Mouse (Mus musculus) limb, embryonic 10.5 days (tissue): ENCODE measurements around the gene Kif21b. TPM values are rescaled to one million over a fixed set of nuclear protein-coding genes. Genes with fewer than 3 reads are reported as not detected.

Experiments
- DNase-seq: peaks from one replicate; pipeline ENCODE4 v3.0.0-alpha.2; 2017; ENCODE audit warnings: low spot score
- H3K27ac ChIP-seq: fragments of 300-500 bp; sonication (generic); 2 replicates; pipeline ENCODE4 v1.5.1; 2016; ENCODE audit warnings: mild to moderate bottlenecking
- H3K27me3 ChIP-seq: fragments of 300-500 bp; sonication (generic); 2 replicates; pipeline ENCODE4 v1.6.1; 2016; ENCODE audit warnings: low read depth, mild to moderate bottlenecking; ENCODE audit not compliant: poor library complexity, severe bottlenecking
- H3K36me3 ChIP-seq: fragments of 300-500 bp; sonication (generic); 2 replicates; pipeline ENCODE4 v1.6.1; 2016; ENCODE audit warnings: mild to moderate bottlenecking, moderate library complexity
- H3K4me1 ChIP-seq: fragments of 300-500 bp; sonication (generic); 2 replicates; pipeline ENCODE4 v1.6.1; 2016
- H3K4me3 ChIP-seq: fragments of 300-500 bp; sonication (generic); 2 replicates; pipeline ENCODE4 v1.5.1; 2016; ENCODE audit warnings: mild to moderate bottlenecking, moderate library complexity
- H3K9me3 ChIP-seq: fragments of 300-500 bp; sonication (generic); replicated peaks from 2 replicates; pipeline ENCODE4 v1.6.1; 2016; ENCODE audit warnings: mild to moderate bottlenecking
- WGBS: fragments of 180-500 bp; shearing (Covaris S2); methylation state at CpG from one replicate; pipeline ENCODE4 v1.1.7; 2016; 5-methylcytosine and 5-hydroxymethylcytosine counted together
- polyA plus RNA-seq: library from polyadenylated mRNA; unstranded; fragments of >200 nt; fragmentation: Nextera tagmentation; extraction: Ambion mirVana; gene quantifications from 2 replicates; pipeline ENCODE4 v1.2.1, GENCODE M21; 2016

The Kif21b gene
- polyA plus RNA-seq, 1 experiment from 2014 or later = 10.9 TPM

- H3K4me1 ChIP-seq = peaks cover 66% of the 10 kb centered on the region
- H3K36me3 ChIP-seq = peaks cover 17% of the 10 kb centered on the region
- WGBS = 86% methylated on average over 11 of the region's 11 CpGs
- H3K27ac ChIP-seq = no peak overlapping the region
- no peaks in the 10 kb centered on the region for H3K9me3 ChIP-seq
- H3K4me3 ChIP-seq = no peak overlapping the region
- DNase-seq = no peak
- no peaks in the 10 kb centered on the region for H3K27me3 ChIP-seq
Measured at GRCm38 (mm10) chr1:136141176-136141950, 10.2 kb downstream of the Kif21b start.

- Histone ChIP-seq H3K4me1 (peaks cover 56% of the 10 kb centered on the region), H3K36me3 (peaks cover 26% of the 10 kb centered on the region), H3K4me3 (no peak overlapping the region), H3K9me3 (no peaks in the 10 kb centered on the region), H3K27me3 (no peaks in the 10 kb centered on the region), H3K27ac (peak overlapping the region; percentile 21; the same call in 1 of the 2 replicates)
- no peak for DNase-seq
- 71% methylated on average over 6 of the region's 6 CpGs for WGBS
Measured at GRCm38 (mm10) chr1:136142336-136142735, 11.1 kb downstream of the Kif21b start.

- no peak overlapping the region for H3K4me3 ChIP-seq
- H3K9me3 ChIP-seq = no peaks in the 10 kb centered on the region
- no peaks in the 10 kb centered on the region for H3K27me3 ChIP-seq
- DNase-seq = no peak
- no peak overlapping the region for H3K27ac ChIP-seq
- H3K36me3 ChIP-seq = peaks cover 38% of the 10 kb centered on the region
- H3K4me1 ChIP-seq = peaks cover 44% of the 10 kb centered on the region
- WGBS = 94% methylated on average over 10 of the region's 10 CpGs
Measured at GRCm38 (mm10) chr1:136143514-136143913, 12.3 kb downstream of the Kif21b start.

- no peak overlapping the region for H3K4me3 ChIP-seq
- no peak for DNase-seq
- WGBS = 87% methylated on average over 9 of the region's 9 CpGs
- no peak overlapping the region for H3K27ac ChIP-seq
- H3K36me3 ChIP-seq = peaks cover 96% of the 10 kb centered on the region
- no peaks in the 10 kb centered on the region for H3K27me3 ChIP-seq
- no peaks in the 10 kb centered on the region for H3K9me3 ChIP-seq
- no peaks in the 10 kb centered on the region for H3K4me1 ChIP-seq
Measured at GRCm38 (mm10) chr1:136149702-136150101, 18.5 kb downstream of the Kif21b start.

- H3K4me1 ChIP-seq = no peaks in the 10 kb centered on the region
- 95% methylated on average over 8 of the region's 8 CpGs for WGBS
- no peaks in the 10 kb centered on the region for H3K9me3 ChIP-seq
- no peak overlapping the region for H3K4me3 ChIP-seq
- no peak overlapping the region for H3K27ac ChIP-seq
- H3K27me3 ChIP-seq = no peaks in the 10 kb centered on the region
- H3K36me3 ChIP-seq = peaks cover 99% of the 10 kb centered on the region
- DNase-seq = no peak
Measured at GRCm38 (mm10) chr1:136151371-136151770, 20.2 kb downstream of the Kif21b start.

GRCm38 (mm10) chr1:136156304-136156703, 25.1 kb downstream of the Kif21b start:
- no peaks in the 10 kb centered on the region for H3K27me3 ChIP-seq
- H3K9me3 ChIP-seq = no peaks in the 10 kb centered on the region
- WGBS = 93% methylated on average over 4 of the region's 4 CpGs
- DNase-seq = no peak
- peaks cover 5% of the 10 kb centered on the region; the same call in 1 of the 2 replicates for H3K4me1 ChIP-seq
- H3K36me3 ChIP-seq = peaks cover 96% of the 10 kb centered on the region
- no peak overlapping the region for H3K27ac ChIP-seq
- no peak overlapping the region for H3K4me3 ChIP-seq

- no peak overlapping the region for H3K4me3 ChIP-seq
- no peaks in the 10 kb centered on the region for H3K9me3 ChIP-seq
- 94% methylated on average over 4 of the region's 4 CpGs for whole genome bisulfite sequencing
- DNase-seq = no peak
- H3K27me3 ChIP-seq = no peaks in the 10 kb centered on the region
- H3K27ac ChIP-seq = no peak overlapping the region
- peaks cover 5% of the 10 kb centered on the region; the same call in 1 of the 2 replicates for H3K4me1 ChIP-seq
- H3K36me3 ChIP-seq = peaks cover 96% of the 10 kb centered on the region
Measured at GRCm38 (mm10) chr1:136156951-136157350, 25.8 kb downstream of the Kif21b start.

GRCm38 (mm10) chr1:136159830-136160229, 28.6 kb downstream of the Kif21b start:
- H3K27me3 ChIP-seq = no peaks in the 10 kb centered on the region
- H3K27ac ChIP-seq = no peak overlapping the region
- no peaks in the 10 kb centered on the region for H3K9me3 ChIP-seq
- WGBS = 43% methylated on average over 12 of the region's 12 CpGs
- no peak for DNase-seq
- no peak overlapping the region for H3K4me3 ChIP-seq
- H3K36me3 ChIP-seq = peaks cover 96% of the 10 kb centered on the region
- peaks cover 5% of the 10 kb centered on the region; the same call in 1 of the 2 replicates for H3K4me1 ChIP-seq

GRCm38 (mm10) chr1:136160297-136160696, 29.1 kb downstream of the Kif21b start:
- H3K4me3 ChIP-seq = no peak overlapping the region
- DNase-seq = no peak
- H3K36me3 ChIP-seq = peaks cover 97% of the 10 kb centered on the region
- peaks cover 5% of the 10 kb centered on the region; the same call in 1 of the 2 replicates for H3K4me1 ChIP-seq
- no peaks in the 10 kb centered on the region for H3K9me3 ChIP-seq
- H3K27me3 ChIP-seq = no peaks in the 10 kb centered on the region
- H3K27ac ChIP-seq = no peak overlapping the region
- 90% methylated on average over 12 of the region's 12 CpGs for WGBS

- Histone ChIP-seq H3K27ac (no peak overlapping the region), H3K4me1 (peaks cover 5% of the 10 kb centered on the region; the same call in 1 of the 2 replicates), H3K4me3 (no peak overlapping the region), H3K27me3 (no peaks in the 10 kb centered on the region), H3K36me3 (peaks cover 97% of the 10 kb centered on the region), H3K9me3 (no peaks in the 10 kb centered on the region)
- WGBS = 97% methylated on average over 6 of the region's 6 CpGs
- DNase-seq = no peak
Measured at GRCm38 (mm10) chr1:136160930-136161329, 29.7 kb downstream of the Kif21b start.

- H3K27me3 ChIP-seq = no peaks in the 10 kb centered on the region
- peaks cover 5% of the 10 kb centered on the region; the same call in 1 of the 2 replicates for H3K4me1 ChIP-seq
- DNase-seq = no peak
- peaks cover 94% of the 10 kb centered on the region for H3K36me3 ChIP-seq
- no peak overlapping the region for H3K4me3 ChIP-seq
- H3K9me3 ChIP-seq = no peaks in the 10 kb centered on the region
- 95% methylated on average over 7 of the region's 7 CpGs for WGBS
- no peak overlapping the region for H3K27ac ChIP-seq
Measured at GRCm38 (mm10) chr1:136161333-136161921, 30.2 kb downstream of the Kif21b start.

- DNase-seq = no peak
- H3K36me3 ChIP-seq = peaks cover 87% of the 10 kb centered on the region
- no peak overlapping the region for H3K27ac ChIP-seq
- no peaks in the 10 kb centered on the region for H3K27me3 ChIP-seq
- peaks cover 13% of the 10 kb centered on the region for H3K4me1 ChIP-seq
- no peaks in the 10 kb centered on the region for H3K9me3 ChIP-seq
- WGBS = 69% methylated on average over 2 of the region's 2 CpGs
- no peak overlapping the region for H3K4me3 ChIP-seq
Measured at GRCm38 (mm10) chr1:136165436-136165835, 34.2 kb downstream of the Kif21b start.

GRCm38 (mm10) chr1:136167657-136168056, 36.5 kb downstream of the Kif21b start:
- no peaks in the 10 kb centered on the region for H3K9me3 ChIP-seq
- peaks cover 84% of the 10 kb centered on the region for H3K36me3 ChIP-seq
- 68% methylated on average over 8 of the region's 8 CpGs for WGBS
- H3K27me3 ChIP-seq = 0 out of 2 replicates have a peak, but pooled peaks cover 9% of the 10 kb centered on the region
- H3K4me1 ChIP-seq = peaks cover 16% of the 10 kb centered on the region
- H3K27ac ChIP-seq = no peak overlapping the region
- DNase-seq = no peak
- H3K4me3 ChIP-seq = no peak overlapping the region
